Mouse (Mus musculus): ENCODE results near the gene Tmem59l.

GRCm38 (mm10) chr8:70487993-70488796 is 1.0 kb upstream of the Tmem59l start:
- TF ChIP-seq CTCF (IDR thresholded peaks at IDR 0.05; ENCODE audit: low read depth, low read length) (no peak), GATA1 (IDR thresholded peaks at IDR 0.05; ENCODE audit: borderline replicate concordance, low read length) (no peak)

Data from G1E (cell line).